Mouse (Mus musculus): ENCODE results near the gene Tbc1d14.

The Tbc1d14 gene

DNA sequence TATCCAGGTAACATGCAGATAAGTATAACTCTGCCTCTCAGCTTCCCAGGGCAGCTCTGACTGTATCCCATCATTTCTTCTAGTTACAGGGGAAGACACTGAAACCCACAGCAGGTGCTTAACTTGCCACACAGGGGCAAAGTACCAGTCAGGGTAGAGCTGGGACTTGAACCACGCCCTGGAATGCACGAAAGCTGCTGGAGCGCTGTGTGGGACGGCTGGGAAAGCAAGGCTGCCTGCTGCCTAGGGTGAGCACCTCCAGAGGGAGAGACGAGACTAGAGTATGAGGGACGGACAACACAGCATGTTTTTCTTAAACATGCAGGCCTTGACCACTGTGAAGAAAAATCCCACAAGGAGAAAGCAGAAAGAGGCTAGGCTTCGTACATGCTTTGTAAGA, 87.8 kb downstream of the Tbc1d14 start:
- DNase-seq, result no peak

DNA sequence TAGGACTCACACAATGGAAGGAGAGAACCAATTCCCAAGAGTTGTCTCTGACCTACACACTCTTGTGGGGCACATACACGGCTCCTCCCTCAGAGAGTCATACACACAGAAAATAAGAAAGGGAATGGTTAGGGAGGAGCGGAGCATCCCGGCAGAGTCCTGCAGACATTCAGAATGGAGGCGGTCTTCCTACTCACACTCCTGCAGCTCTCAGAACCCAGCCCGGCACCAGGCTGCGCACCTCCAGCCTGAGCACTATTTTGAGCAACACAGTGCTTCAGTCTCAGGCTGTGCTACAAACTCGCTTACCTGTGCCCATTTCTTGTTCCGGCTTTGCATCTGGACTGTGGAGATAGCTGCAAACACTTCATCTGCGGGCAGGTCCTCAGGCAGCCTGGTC, 98.4 kb downstream of the Tbc1d14 start:
- no peak for DNase-seq

DNA sequence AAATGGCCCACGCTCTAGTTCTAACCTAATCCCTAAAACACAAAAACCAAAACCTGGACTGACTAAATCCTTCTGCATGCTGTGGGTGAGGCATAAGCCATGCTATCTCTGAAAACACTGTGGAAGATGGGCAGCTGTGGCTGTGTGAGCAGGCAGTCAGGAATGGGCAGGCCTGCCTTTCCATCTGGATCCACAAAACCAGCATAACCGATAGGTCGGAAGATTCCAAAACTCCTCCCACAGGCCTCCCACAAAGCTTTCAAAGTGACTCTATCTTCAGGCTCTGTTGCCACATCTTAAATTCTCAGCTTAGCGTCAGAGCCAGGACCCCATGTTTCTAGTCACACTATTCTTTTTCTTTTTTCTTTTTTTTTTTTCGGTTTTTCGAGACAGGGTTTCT, 99.2 kb downstream of the Tbc1d14 start:
- no peak for DNase-seq

GRCm38 (mm10) chr5:36489225-36489624, 103.9 kb downstream of the Tbc1d14 start:
- peak; percentile 57 for DNase-seq

DNA sequence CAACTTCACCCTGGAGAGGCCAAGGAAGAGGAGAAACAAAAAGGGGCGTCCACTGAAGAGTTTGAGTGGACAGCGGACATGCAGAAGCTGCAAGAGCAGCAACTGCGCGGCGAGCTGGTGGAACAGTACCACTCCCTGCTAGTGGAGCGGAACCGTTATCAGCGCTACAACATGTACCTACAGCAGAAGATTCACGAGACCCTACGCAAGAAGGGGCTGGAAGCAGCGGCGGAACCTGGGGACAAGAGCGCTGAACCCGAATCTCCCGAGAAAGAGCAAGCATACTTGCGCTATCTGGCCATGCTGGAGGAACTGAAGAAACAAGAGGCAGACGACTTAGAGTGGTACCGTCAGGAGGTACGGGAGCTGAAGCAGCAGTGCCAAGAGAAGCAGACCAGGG, 107.8 kb downstream of the Tbc1d14 start:
- no peak for DNase-seq

- DNase-seq, result peak; percentile 97
Measured at GRCm38 (mm10) chr5:36484171-36484990, 108.7 kb downstream of the Tbc1d14 start, which contains the start of the genes Tada2b and Ccdc96. Tada2b (minus strand) TSS chr5:36484285. Ccdc96 (plus strand) TSS chr5:36484588.

GRCm38 (mm10) chr5:36483203-36484101, 109.6 kb downstream of the Tbc1d14 start:
- DNase-seq, result peak; percentile 65

DNA sequence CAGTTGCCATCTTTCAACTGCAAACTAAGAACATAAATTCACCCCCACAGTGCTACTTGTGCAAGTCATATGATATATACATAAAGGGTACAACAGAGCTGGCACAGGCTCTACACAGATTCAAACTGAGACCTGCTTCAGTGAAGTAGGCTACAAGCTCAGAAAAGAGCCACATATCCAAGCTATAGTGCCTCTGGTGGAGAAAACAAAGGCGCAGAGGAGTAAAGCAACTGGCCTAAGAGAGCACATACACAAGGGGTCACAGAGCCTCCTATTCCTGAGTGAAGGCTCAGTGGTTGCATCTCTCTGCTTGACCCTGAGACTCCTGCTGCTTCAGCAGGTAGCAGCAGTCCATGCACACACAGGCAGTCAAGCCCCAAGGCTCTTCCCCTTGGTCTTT, 112.0 kb downstream of the Tbc1d14 start:
- DNase-seq, result no peak

- no peak for DNase-seq
Measured at GRCm38 (mm10) chr5:36480398-36480797, 112.7 kb downstream of the Tbc1d14 start.

GRCm38 (mm10) chr5:36479735-36480134, 113.3 kb downstream of the Tbc1d14 start:
- DNase-seq, result no peak

GRCm38 (mm10) chr5:36478540-36479420, 114.3 kb downstream of the Tbc1d14 start:
- no peak for DNase-seq

DNA sequence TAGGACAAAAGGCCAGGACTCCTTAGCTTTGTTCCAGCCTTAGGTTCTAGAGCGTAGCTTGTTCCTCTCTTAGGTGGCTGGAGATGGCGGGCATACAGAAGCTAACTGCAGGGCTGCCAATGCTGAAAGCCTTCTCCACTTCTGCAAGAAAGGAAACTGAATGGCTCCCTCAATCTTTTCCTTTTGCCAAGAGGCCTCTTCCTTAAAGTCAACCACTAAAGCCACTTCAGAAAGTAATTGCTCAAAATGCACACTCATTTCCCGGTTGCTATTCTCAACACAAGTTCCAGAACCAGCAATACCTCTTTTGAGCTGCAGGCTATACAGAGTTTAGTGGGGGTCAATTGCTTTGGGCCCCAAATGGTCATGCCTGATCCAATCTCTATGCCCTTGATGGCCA, 115.6 kb downstream of the Tbc1d14 start:
- DNase-seq, result no peak

GRCm38 (mm10) chr5:36474283-36474682, 118.8 kb downstream of the Tbc1d14 start:
- peak; percentile 78 for DNase-seq

- no peak for DNase-seq
Measured at GRCm38 (mm10) chr5:36472876-36473655, 120.0 kb downstream of the Tbc1d14 start.

DNA sequence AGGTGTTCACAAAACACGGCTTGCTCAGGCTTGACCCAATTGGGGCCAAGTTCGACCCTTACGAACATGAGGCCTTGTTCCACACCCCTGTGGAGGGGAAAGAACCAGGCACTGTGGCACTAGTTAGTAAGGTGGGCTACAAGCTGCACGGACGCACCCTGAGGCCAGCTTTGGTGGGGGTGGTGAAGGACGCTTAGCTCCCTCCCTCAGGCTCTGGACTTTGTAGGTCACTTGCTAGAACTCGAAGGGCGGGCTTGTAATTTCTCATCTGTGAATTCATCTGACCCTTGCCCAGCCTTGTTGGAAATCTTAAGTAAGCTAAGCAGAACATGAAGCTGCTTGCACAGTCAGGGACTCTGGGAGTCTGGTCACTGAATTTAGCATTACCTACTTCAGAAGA, 121.9 kb downstream of the Tbc1d14 start:
- peak; percentile 62 for DNase-seq

GRCm38 (mm10) chr5:36465889-36466288, 127.2 kb downstream of the Tbc1d14 start:
- no peak for DNase-seq

DNA sequence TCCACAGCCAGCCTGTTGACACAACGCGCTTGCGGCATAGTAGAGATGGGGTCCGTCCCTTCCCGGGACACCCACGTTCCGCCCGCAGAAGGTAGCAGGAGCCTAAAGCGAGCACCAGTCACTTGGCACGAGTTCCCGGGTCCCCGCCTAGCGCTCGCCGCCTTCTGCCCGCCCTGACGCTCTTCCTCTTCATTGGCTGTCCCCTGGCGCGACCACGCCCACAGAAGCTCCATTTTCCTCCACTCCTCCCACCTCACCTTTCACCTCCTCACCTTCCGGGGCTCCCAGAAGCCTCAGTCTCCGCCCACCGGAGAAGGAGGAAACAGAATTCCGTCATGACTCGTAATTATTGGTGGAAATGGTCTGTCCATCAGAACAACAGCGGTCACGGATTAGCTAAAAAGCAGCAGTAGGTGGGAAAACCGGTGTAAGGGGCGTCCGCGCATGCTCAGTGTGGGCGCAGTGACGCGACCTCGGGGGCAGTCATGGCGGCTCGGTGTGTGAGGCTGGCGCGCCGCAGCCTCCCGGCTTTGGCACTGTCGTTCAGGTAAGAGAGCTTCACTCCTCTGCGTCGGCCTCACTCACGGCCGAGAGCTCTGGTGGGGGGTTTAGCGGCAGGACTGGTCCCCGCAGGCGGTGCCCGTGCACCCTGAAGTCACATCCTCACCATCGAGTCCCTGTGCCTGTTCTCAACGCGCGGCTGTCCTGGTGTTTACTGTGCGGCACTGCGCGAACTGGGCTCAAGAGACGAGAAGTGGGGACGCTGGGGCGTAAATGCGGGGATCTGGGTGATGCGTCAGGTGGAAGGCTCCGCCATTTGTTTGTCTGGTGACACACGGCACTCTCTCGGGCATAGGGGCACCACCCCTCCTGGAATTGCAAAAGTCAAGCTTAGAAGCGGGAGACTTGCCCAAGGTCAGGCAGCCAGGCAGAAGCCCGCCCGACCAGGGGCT, 128.1 kb downstream of the Tbc1d14 start, which contains the start of gene Grpel1:
Gene Grpel1, plus strand, starts transcription at position 290 of the 953 bp plus-strand sequence.
- peak; percentile 98 for DNase-seq

DNA sequence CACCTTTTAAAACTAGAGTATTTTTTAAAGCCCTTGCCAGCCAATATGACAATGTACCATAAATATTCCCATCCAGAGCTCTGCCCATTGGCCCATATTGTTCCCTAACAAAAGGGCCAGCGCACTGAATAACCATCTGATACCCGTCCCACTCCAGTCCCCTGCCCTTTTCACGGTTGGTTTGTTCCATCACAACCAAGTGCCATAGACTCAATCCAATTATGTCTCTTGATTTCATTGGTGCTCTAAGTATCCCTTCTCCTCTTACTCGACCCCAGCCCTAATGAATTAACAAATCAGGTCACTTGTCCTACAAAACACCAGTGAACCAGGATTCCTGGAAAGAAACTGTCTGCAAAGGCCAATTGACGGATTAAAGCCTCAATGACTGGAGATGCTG, 129.7 kb downstream of the Tbc1d14 start:
- DNase-seq, result no peak

DNA sequence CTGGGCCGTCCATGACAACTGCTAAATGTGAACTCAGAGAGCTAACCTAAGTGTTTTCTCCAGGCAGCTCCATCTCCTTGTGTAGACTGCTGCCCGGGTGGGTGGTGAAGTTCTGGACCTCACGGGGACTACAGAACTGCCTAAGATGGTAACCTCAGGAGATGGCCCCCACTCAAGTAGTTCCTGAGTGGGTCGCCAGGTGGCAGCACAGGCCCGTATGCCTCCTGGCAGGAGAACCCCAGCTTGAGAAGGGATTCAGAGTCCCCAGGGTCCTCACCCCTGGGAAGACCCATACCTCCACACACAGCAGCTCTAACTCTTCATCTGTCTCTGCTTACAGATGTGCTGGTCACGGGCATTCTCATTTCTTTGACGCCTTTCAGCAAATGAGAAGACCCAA, 130.3 kb downstream of the Tbc1d14 start:
- DNase-seq, result peak; percentile 89

DNA sequence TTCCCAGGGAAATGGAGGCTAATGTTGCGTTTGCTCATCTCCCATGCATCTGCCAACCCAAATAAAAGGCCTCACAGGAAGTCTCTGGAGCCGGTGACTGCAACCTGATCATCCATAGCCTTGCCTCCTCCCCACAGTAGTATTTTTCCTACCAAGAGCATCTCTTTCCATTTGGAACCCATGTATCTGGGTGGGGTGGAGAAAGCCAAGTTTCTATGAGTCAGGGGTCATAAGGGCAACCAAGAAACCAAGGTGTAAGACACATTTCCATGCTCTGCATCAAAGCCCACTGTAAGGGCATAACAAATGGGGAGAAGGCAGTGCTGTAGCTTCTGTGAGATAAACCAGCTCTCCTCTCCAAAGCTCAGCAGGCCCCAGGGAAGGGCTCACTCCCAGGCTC, 131.8 kb downstream of the Tbc1d14 start:
- no peak for DNase-seq

DNA sequence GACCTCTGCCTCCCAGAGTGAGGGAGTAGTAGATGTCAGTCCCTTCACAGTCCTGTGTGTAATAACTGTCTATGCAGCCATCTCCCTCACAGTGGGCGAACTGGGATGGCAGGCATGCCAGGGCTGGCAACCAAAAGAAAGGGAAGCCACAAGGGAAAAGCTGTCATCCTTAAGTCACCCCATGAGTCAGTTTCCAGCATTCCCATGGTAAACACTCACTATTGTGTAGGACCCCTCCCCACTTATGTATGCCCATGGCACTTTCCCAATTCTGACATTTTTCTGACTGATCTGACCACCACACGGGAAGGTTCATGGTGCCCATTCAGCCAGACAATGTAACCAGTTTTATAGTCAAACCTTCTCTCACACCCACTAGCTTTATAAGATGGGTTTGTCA, 132.4 kb downstream of the Tbc1d14 start:
- DNase-seq, result no peak
